25 mouse cellular contexts compared by ENCODE assay signal in the genomic region with DNA sequence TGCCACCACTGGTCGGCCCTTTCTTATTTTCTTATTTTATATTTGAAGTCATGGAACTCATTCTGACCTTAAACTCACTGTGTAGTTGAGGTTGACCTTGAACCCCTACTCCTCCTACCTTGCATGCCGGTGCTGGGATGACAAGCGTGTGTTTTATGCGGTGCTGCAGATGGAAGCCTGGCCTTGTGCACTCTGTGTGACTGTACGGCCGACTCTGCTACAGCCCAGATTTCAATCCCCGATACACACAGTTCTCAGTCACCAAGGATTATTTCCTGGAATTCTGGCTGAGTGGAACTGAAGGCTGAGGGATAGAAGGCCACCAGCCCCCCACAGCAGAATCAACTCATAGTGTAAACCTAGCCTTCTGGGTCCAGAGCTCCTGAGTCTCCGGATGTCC.
"Had no signal": no experiment of that assay in that cellular context is flagged by ENCODE, and none has a peak within 500 bp of the region (broad histone marks: within the 10 kb centered on the region; RNA-seq: fewer than 3 reads in every experiment).

No protein-coding gene starts in this region.

- H3K4me2 ChIP-seq: heart, embryonic 11.5 days; heart, embryonic 15.5 days; hindbrain, embryonic 15.5 days; kidney, embryonic 15.5 days; limb, embryonic 15.5 days had no signal

- H3K27ac ChIP-seq: heart, adult 2 months; heart, embryonic 13.5 days; heart, embryonic 15.5 days; hindbrain, embryonic 15.5 days; hindbrain, postnatal 0 days; kidney, embryonic 15.5 days; kidney, postnatal 0 days; limb, embryonic 13.5 days; limb, embryonic 15.5 days; liver, embryonic 12.5 days had no signal

- H3K9me3 ChIP-seq: heart, embryonic 13.5 days; heart, embryonic 15.5 days; hindbrain, embryonic 15.5 days; kidney, embryonic 15.5 days; limb, embryonic 13.5 days; limb, embryonic 15.5 days; liver, embryonic 12.5 days had no signal

- DNase-seq: gastrocnemius, postnatal 14 days; gastrocnemius, postnatal 36 days; heart, adult 11 months; heart, adult 2 months; heart, postnatal 14 days; heart, postnatal 36 days; kidney, adult 11 months; kidney, adult 2 months; kidney, adult 9 months; kidney, postnatal 14 days; kidney, postnatal 36 days; layer of hippocampus, adult 9-11 months; layer of hippocampus, postnatal 36 days; left cerebral cortex, postnatal 4 days had no signal

- H3K27me3 ChIP-seq: heart, embryonic 15.5 days; kidney, embryonic 15.5 days had no signal

- H3K36me3 ChIP-seq: heart, embryonic 15.5 days; hindbrain, embryonic 15.5 days; kidney, embryonic 15.5 days; limb, embryonic 13.5 days; limb, embryonic 15.5 days had no signal

- H3K9ac ChIP-seq: heart, embryonic 13.5 days; heart, embryonic 15.5 days; hindbrain, embryonic 15.5 days; kidney, embryonic 15.5 days; limb, embryonic 13.5 days; limb, embryonic 15.5 days; liver, embryonic 12.5 days had no signal

- ATAC-seq: hindbrain, postnatal 0 days; intestine, embryonic 16.5 days; liver, embryonic 12.5 days had no signal

- H3K4me3 ChIP-seq: heart, adult 2 months; heart, embryonic 13.5 days; heart, embryonic 15.5 days; hindbrain, embryonic 15.5 days; kidney, embryonic 15.5 days; limb, embryonic 13.5 days; limb, embryonic 15.5 days; liver, embryonic 12.5 days had no signal
